In genomic region chr1:156997476-156998305, GRCm38 (mm10) we compare ENCODE assay signal across 9 mouse cellular contexts. TPM values are rescaled to one million over a fixed set of nuclear protein-coding genes. Genes with fewer than 3 reads are reported as not detected.
DNase-seq lines count a peak whose midpoint lies in the region; ATAC-seq and TF ChIP-seq lines count a peak whose summit lies in the region.
"Had no signal": no experiment of that assay in that cellular context is flagged by ENCODE, and none has a peak within 500 bp of the region (broad histone marks: within the 10 kb centered on the region; RNA-seq: fewer than 3 reads in every experiment).

No protein-coding gene starts in this region.

- H3K36me3 ChIP-seq in embryonic facial prominence, embryonic 11.5 days (replicated peaks; ENCODE audit: control insufficient read depth, insufficient read depth, low read depth, low read length): no peaks in the 10 kb centered on the region
- H3K36me3 ChIP-seq in limb, embryonic 13.5 days: no peaks in the 10 kb centered on the region
- no peaks in the 10 kb centered on the region for H3K36me3 ChIP-seq in stomach, postnatal 0 days (ENCODE audit: control insufficient read depth, insufficient read depth, low read length)
- H3K36me3 ChIP-seq: lung, embryonic 15.5 days had no signal

- WGBS in embryonic facial prominence, embryonic 11.5 days: 44% methylated on average over 12 of the region's 12 CpGs
- 38% methylated on average over 12 of the region's 12 CpGs for WGBS in limb, embryonic 13.5 days
- WGBS in stomach, postnatal 0 days: 50% methylated on average over 12 of the region's 12 CpGs

- intact Hi-C loops in left cerebral cortex, postnatal 14 days (cut with DNase I): loop anchor here (5.0 kb wide), 1 partner anchor 80 kb away; no protein-coding TSS in a partner anchor

- no peak overlapping the region for H3K4me3 ChIP-seq in embryonic facial prominence, embryonic 11.5 days (ENCODE audit: low read depth, low read length)
- H3K4me3 ChIP-seq in limb, embryonic 13.5 days: no peak overlapping the region
- no peak overlapping the region for H3K4me3 ChIP-seq in stomach, postnatal 0 days (ENCODE audit: low read depth, low read length)
- H3K4me3 ChIP-seq: lung, embryonic 15.5 days had no signal

- no peak overlapping the region for H3K4me2 ChIP-seq in embryonic facial prominence, embryonic 11.5 days (ENCODE audit: low read depth, low read length)
- no peak overlapping the region for H3K4me2 ChIP-seq in limb, embryonic 13.5 days (replicated peaks)
- no peak overlapping the region for H3K4me2 ChIP-seq in stomach, postnatal 0 days (replicated peaks; ENCODE audit: low read depth)
- H3K4me2 ChIP-seq: lung, embryonic 15.5 days had no signal

- H3K9ac ChIP-seq in embryonic facial prominence, embryonic 11.5 days (replicated peaks; ENCODE audit: low read length): no peak overlapping the region
- H3K9ac ChIP-seq in limb, embryonic 13.5 days: no peak overlapping the region
- H3K9ac ChIP-seq in stomach, postnatal 0 days (ENCODE audit: low read length): no peak overlapping the region
- H3K9ac ChIP-seq: lung, embryonic 15.5 days had no signal

- no peak for TF ChIP-seq EP300 in stomach, postnatal 0 days (optimal IDR thresholded peaks at IDR 0.05)

- H3K4me1 ChIP-seq in embryonic facial prominence, embryonic 11.5 days (ENCODE audit: control insufficient read depth, insufficient read depth, low read length): no peaks in the 10 kb centered on the region
- H3K4me1 ChIP-seq in limb, embryonic 13.5 days: peaks cover 14% of the 10 kb centered on the region
- no peaks in the 10 kb centered on the region for H3K4me1 ChIP-seq in stomach, postnatal 0 days (replicated peaks; ENCODE audit: control insufficient read depth, insufficient read depth)

- TF ChIP-seq CTCF in stomach, postnatal 0 days (IDR thresholded peaks at IDR 0.05; ENCODE audit: low read depth): peak; percentile 15; the same call in 1 of the 2 replicates

- peak; percentile 10 for DNase-seq in cerebellum, adult 11-12 months
- DNase-seq in cerebellum, adult 18-20 months: no peak
- peak; percentile 70 for DNase-seq in 416B (ENCODE audit: low read depth)
- DNase-seq in embryonic facial prominence, embryonic 11.5 days (ENCODE audit: low spot score): peak; percentile 32
- DNase-seq in stomach, postnatal 0 days (ENCODE audit: low spot score): peak; percentile 68
- no peak for DNase-seq in left cerebral cortex, postnatal 14 days (ENCODE audit: low spot score in 2 of 2)
- no peak for DNase-seq in left cerebral cortex, adult 9 months (ENCODE audit: low spot score in 2 of 2)

- H3K27ac ChIP-seq in embryonic facial prominence, embryonic 11.5 days (replicated peaks; ENCODE audit: low read depth, low read length): no peak overlapping the region
- H3K27ac ChIP-seq in limb, embryonic 13.5 days: no peak overlapping the region
- peak overlapping the region; percentile 30; the same call in 1 of the 2 replicates for H3K27ac ChIP-seq in stomach, postnatal 0 days (replicated peaks)
- H3K27ac ChIP-seq: lung, embryonic 15.5 days had no signal

- H3K9me3 ChIP-seq in embryonic facial prominence, embryonic 11.5 days (replicated peaks; ENCODE audit: control insufficient read depth, low read length): no peaks in the 10 kb centered on the region
- no peaks in the 10 kb centered on the region for H3K9me3 ChIP-seq in limb, embryonic 13.5 days
- H3K9me3 ChIP-seq in stomach, postnatal 0 days (ENCODE audit: control insufficient read depth, low read length): no peaks in the 10 kb centered on the region
- H3K9me3 ChIP-seq: lung, embryonic 15.5 days had no signal

- H3K27me3 ChIP-seq in embryonic facial prominence, embryonic 11.5 days (ENCODE audit: control insufficient read depth, insufficient read depth, low read length): no peaks in the 10 kb centered on the region
- H3K27me3 ChIP-seq in limb, embryonic 13.5 days: peaks cover 7% of the 10 kb centered on the region; the same call in 1 of the 2 replicates
- no peaks in the 10 kb centered on the region for H3K27me3 ChIP-seq in stomach, postnatal 0 days (ENCODE audit: control insufficient read depth, insufficient read depth, low read length)
- H3K27me3 ChIP-seq: lung, embryonic 15.5 days had no signal

- ATAC-seq in embryonic facial prominence, embryonic 11.5 days (replicated peaks; ENCODE audit: insufficient number of reproducible peaks, low FRiP score, low TSS enrichment, low read depth): peak; percentile 66; the same call in 1 of the 2 replicates
- ATAC-seq in limb, embryonic 13.5 days (ENCODE audit: low FRiP score, low read depth): peak; percentile 45; the same call in 1 of the 2 replicates
- peak; percentile 88 for ATAC-seq in stomach, postnatal 0 days (ENCODE audit: low FRiP score, low TSS enrichment)

RNA-seq across cellular contexts. Expression of gene Ralgps2, which starts 58.3 kb away (rescaled TPM):
- 76.1 and 84.9 TPM in 2 replicates for polyA plus RNA-seq in embryonic facial prominence, embryonic 11.5 days (2014; fragmentation: Nextera tagmentation; extraction: Ambion mirVana)
- polyA plus RNA-seq in limb, embryonic 13.5 days (2015; fragmentation: Nextera tagmentation; extraction: Ambion mirVana): 71.2 and 72.8 TPM in 2 replicates
- 38.7 and 41.3 TPM in 2 replicates for polyA plus RNA-seq in stomach, postnatal 0 days (2015; fragmentation: Nextera tagmentation; extraction: Ambion mirVana)
- total RNA-seq in left cerebral cortex, postnatal 14 days (2021): 10 to 100 TPM; 43.3 to 54.7 TPM

Comparison
In these comparisons a context has a peak if more than half of its experiments do, and no peak if none do; other contexts are left out.
1. DNase-seq: peak in cerebellum, adult 11-12 months (single experiment), 416B (single experiment), embryonic facial prominence, embryonic 11.5 days (single experiment) and stomach, postnatal 0 days (single experiment); none in cerebellum, adult 18-20 months (0 of 2), left cerebral cortex, postnatal 14 days (0 of 2) and left cerebral cortex, adult 9 months (0 of 2).
2. Peak in every context shown above with its lines, with median percentiles within 50 percentile points of each other: ATAC-seq.